Mouse (Mus musculus): ENCODE measurements around the gene Ctrc. TPM values are rescaled to one million over a fixed set of nuclear protein-coding genes. Genes with fewer than 3 reads are reported as not detected.

Gene Ctrc
- total RNA-seq (2023): not detected in 4 replicates

DNA sequence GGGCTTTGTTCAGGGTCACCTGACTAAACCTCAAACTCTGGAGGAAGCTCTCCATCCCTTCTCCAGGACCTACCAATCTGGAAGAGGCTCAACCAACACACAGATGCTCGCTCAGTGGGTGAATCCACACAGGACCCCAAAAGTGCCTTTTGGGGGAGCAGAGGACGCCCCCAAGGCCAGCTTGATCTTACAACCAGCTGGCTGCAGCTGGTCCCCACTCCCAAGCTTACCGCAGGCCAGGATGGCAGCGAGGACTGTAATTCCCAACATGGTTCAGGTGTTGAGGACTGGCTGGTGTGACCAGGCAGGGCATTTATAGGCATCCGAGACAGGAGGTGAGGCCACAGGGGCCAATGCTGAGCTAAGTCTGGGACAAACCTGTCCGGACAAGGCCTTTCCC, at the start of gene Ctrc:
Gene Ctrc (minus strand): TSS at position 361 of the 400 bp plus-strand sequence.

GRCm38 (mm10) chr4:141874601-141875460, 28.7 kb upstream of the Ctrc start, which contains the start of gene Efhd2:
Efhd2 (minus strand) TSS chr4:141874920.

DNA sequence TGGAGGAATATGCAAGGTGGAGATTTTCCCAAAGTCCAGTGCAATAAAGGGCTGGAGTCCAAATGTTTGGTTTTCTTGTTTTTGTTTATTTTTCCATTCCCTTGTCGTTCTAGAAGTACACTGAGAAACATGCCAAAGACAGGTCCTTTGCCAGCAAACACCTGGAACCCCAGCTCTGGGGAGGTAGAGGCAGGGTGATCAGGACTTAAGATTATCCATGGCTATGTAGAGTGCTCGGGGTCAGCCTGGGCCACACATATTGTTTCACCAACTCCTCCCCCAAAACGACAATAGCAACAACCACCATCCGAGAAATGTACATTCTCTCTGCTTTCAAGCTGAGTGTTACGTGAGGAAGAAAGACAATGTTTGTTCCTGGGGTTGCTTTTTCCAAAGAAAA, 20.1 kb downstream of the Ctrc start, which contains the start of gene Cela2a:
Gene Cela2a (minus strand): TSS at position 101 of the 400 bp plus-strand sequence.

GRCm38 (mm10) chr4:141793282-141794151, 52.6 kb downstream of the Ctrc start, which contains the start of gene Casp9:
Casp9 (plus strand) TSS chr4:141793612.

DNA sequence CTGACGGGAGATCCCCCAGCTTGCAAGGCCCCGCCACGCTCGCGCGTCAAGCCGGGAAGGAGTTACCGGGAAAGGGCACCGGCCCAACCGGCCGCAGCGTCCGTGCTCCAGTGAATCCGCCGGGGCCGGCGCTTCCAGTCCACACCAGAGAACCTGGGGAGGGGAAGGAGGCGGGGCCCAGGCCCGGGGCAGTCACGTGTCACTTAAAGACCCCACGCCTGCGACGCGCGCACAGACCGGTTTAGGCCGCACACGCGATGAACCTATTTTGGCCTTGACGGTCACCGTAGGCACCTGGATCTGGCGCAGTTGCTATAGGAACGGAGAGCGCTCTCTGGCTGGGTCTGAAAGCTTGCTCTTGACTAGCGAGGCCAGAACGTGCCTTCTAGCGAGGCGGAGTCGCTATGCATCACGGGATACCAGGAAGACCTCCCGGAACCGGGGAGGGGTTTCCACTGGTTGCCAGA, 55.6 kb downstream of the Ctrc start, which contains the start of gene Dnajc16:
Gene Dnajc16 (minus strand): TSS at position 408 of the 467 bp plus-strand sequence.

Other genes starting within 250 kb of the Ctrc start
- not detected in 4 replicates for gene Fblim1, start 240.3 kb downstream of the Ctrc start, total RNA-seq (2023)
- not detected in 4 replicates for gene Tmem82, start 227.7 kb downstream of the Ctrc start, total RNA-seq (2023)
- gene Slc25a34, start 222.5 kb downstream of the Ctrc start, total RNA-seq (2023): 0.21 TPM in 1 of 4 replicates, not detected in the others
- 27.7 to 40.7 TPM (median 35.5 TPM) in 4 replicates for gene Plekhm2, start 181.5 kb downstream of the Ctrc start, total RNA-seq (2023)
- gene Rsc1a1, start 160.8 kb downstream of the Ctrc start, total RNA-seq (2023): 4.6 to 12.8 TPM (median 7.1 TPM) in 3 of 4 replicates, not detected in the other
- 43.3 to 54.2 TPM (median 45.4 TPM) in 4 replicates for gene Ddi2, start 122.9 kb downstream of the Ctrc start, total RNA-seq (2023)
- gene Agmat, start 99.7 kb downstream of the Ctrc start, total RNA-seq (2023): not detected in 4 replicates
- gene Dnajc16, start 55.4 kb downstream of the Ctrc start, total RNA-seq (2023): 9.8 to 13.5 TPM (median 12.6 TPM) in 4 replicates
- 21.8 to 32.9 TPM (median 25.5 TPM) in 4 replicates for gene Casp9, start 52.7 kb downstream of the Ctrc start, total RNA-seq (2023)
- 1.1 to 2.0 TPM in 2 of 4 replicates, not detected in the others for gene Cela2a, start 20.2 kb downstream of the Ctrc start, total RNA-seq (2023)
- 29.9 to 37.0 TPM (median 31.6 TPM) in 4 replicates for gene Efhd2, start 28.6 kb upstream of the Ctrc start, total RNA-seq (2023)
- not detected in 4 replicates for gene Fhad1, start 168.7 kb upstream of the Ctrc start, total RNA-seq (2023)
- gene Tmem51, start 237.9 kb upstream of the Ctrc start, total RNA-seq (2023): 0.52 to 1.2 TPM (median 1.1 TPM) in 4 replicates